Mouse (Mus musculus): ENCODE results near the gene Zkscan6.

- TF ChIP-seq CTCF (IDR thresholded peaks at IDR 0.05; ENCODE audit: extremely low read depth, insufficient read length, insufficient replicate concordance, low read depth, low read length) (no peak), POLR2A (IDR thresholded peaks at IDR 0.05; ENCODE audit: low read depth, low read length) (no peak)
These were observed 13.3 kb downstream of the Zkscan6 start for GRCm38 (mm10) chr11:65820280-65820679.

All from small intestine, adult 2 months (tissue).